Mouse (Mus musculus): ENCODE data around the gene F3. TPM values are rescaled to one million over a fixed set of nuclear protein-coding genes. Genes with fewer than 3 reads are reported as not detected.

F3 gene
- polyA plus RNA-seq, 1 experiment from 2014 or later, result 22.8 TPM

DNA sequence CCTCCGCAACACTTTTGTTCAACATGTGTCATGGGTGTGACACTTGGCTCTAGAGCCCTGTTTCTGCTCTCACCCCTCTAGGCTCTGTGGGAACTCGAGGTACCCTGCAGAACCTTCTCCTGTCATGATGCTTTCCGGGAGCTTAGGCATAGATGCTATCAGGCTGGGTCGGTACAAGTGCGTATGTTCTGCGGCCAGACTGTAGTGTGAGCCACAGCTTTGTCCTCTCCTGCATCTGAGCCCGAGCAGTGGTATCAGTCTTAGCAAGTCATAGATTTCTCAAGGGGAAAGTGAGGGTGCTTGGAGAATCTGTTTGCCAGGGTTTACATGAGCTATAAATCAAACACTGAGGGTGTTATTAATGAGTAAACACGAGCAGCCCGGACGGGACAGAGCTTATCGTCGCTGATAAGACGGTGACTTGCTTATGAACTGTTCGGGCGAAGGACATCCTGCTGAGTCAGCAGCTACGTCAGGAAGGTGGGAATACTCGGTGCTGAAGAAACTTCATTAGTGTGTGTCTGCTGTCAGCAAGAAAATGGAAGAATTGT, 10.1 kb upstream of the F3 start:
- peaks cover 11% of the 10 kb centered on the region; the same call in 1 of the 2 replicates for H3K4me1 ChIP-seq (replicated peaks; ENCODE audit: insufficient read depth, low read length)
- H3K4me3 ChIP-seq (replicated peaks; ENCODE audit: low read depth, low read length), result no peak overlapping the region
- no peak for TF ChIP-seq CTCF (IDR thresholded peaks at IDR 0.05; ENCODE audit: low read depth)
- no peaks in the 10 kb centered on the region for H3K27me3 ChIP-seq (ENCODE audit: insufficient read depth, low read length)
- H3K9ac ChIP-seq (ENCODE audit: low read depth, low read length), result no peak overlapping the region
- H3K36me3 ChIP-seq (ENCODE audit: insufficient read depth, low read length), result no peaks in the 10 kb centered on the region
- no peak overlapping the region for H3K27ac ChIP-seq
- peak; percentile 24 for DNase-seq (ENCODE audit: low spot score)
- H3K9me3 ChIP-seq (replicated peaks; ENCODE audit: low read length), result no peaks in the 10 kb centered on the region
- peak overlapping the region; percentile 14; the same call in 1 of the 2 replicates for H3K4me2 ChIP-seq (ENCODE audit: low read length)
- no peak for ATAC-seq (replicated peaks; ENCODE audit: low FRiP score, low read depth)
- WGBS, result 28% methylated on average over 17 of the region's 17 CpGs

DNA sequence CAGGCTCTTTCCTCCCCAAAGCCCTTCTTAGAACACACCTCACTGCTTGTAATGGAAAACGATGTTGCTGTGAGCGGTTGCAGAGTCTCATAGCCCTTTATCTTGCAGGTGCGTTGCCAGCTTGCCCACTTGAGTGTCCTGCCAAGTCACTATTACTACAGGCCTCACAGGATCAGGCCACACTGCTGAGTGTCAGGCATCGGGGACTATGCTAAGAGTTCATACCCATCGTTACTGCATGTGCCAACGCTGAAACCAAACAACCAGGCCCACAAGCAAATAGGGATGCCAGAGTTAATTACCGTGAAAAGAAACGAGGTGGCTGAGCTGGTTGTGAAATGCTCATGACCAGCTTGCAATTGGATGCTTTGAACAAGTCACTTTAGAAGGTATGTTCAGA, 9.5 kb upstream of the F3 start:
- ATAC-seq (replicated peaks; ENCODE audit: low FRiP score, low read depth) (peak; percentile 47; the same call in 1 of the 2 replicates), DNase-seq (ENCODE audit: low spot score) (peak; percentile 45)
- WGBS, result 43% methylated on average over 8 of the region's 8 CpGs
- Histone ChIP-seq H3K36me3 (ENCODE audit: insufficient read depth, low read length) (no peaks in the 10 kb centered on the region), H3K27ac (no peak overlapping the region), H3K4me3 (replicated peaks; ENCODE audit: low read depth, low read length) (no peak overlapping the region), H3K9ac (ENCODE audit: low read depth, low read length) (no peak overlapping the region), H3K27me3 (ENCODE audit: insufficient read depth, low read length) (no peaks in the 10 kb centered on the region), H3K4me1 (replicated peaks; ENCODE audit: insufficient read depth, low read length) (peaks cover 11% of the 10 kb centered on the region; the same call in 1 of the 2 replicates), H3K9me3 (replicated peaks; ENCODE audit: low read length) (no peaks in the 10 kb centered on the region), H3K4me2 (ENCODE audit: low read length) (no peak overlapping the region)
- no peak for TF ChIP-seq CTCF (IDR thresholded peaks at IDR 0.05; ENCODE audit: low read depth)

DNA sequence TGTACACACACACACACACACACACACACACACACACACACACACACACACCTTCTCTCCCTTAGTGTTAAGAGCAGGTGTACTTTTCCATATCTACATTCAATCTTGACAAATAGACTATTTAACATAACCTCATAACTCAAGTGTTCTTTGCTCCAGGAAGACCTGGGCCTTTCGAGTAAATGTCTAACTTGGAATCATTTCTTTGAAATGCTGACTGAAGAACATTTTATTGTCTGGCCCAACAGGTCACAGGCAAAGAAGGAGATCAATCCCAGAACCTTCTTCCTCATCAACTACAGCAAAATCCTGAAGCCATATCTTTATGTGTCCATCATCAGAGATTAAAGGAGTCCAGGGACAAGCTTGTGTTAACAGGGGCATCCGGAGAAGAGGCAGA, 8.9 kb upstream of the F3 start:
- TF ChIP-seq CTCF (IDR thresholded peaks at IDR 0.05; ENCODE audit: low read depth), result no peak
- H3K27ac ChIP-seq, result no peak overlapping the region
- 64% methylated on average over 2 of the region's 2 CpGs for WGBS
- DNase-seq (ENCODE audit: low spot score) (no peak), ATAC-seq (replicated peaks; ENCODE audit: low FRiP score, low read depth) (no peak)
- H3K4me2 ChIP-seq (ENCODE audit: low read length), result no peak overlapping the region
- no peaks in the 10 kb centered on the region for H3K36me3 ChIP-seq (ENCODE audit: insufficient read depth, low read length)
- no peaks in the 10 kb centered on the region for H3K9me3 ChIP-seq (replicated peaks; ENCODE audit: low read length)
- no peaks in the 10 kb centered on the region for H3K27me3 ChIP-seq (ENCODE audit: insufficient read depth, low read length)
- H3K4me3 ChIP-seq (replicated peaks; ENCODE audit: low read depth, low read length), result no peak overlapping the region
- H3K4me1 ChIP-seq (replicated peaks; ENCODE audit: insufficient read depth, low read length), result peaks cover 11% of the 10 kb centered on the region; the same call in 1 of the 2 replicates
- H3K9ac ChIP-seq (ENCODE audit: low read depth, low read length), result no peak overlapping the region

DNA sequence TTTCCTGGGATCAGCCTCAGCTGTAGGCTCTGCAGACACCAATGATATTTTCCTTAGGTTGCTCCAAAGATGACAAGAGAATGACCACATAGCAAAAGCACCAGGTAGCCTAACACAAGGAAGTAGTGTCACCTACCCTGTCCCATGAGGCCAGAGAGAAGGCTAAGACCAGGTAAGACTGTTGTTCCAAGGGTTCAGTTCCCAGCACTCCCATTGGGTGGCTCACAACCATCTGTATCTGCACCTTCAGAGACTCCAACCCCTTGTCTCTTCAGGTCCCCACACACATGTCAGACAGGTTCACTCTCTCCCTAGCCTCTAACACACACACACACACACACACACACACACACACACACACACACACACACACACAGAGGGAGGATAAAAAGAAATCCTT, 8.0 kb upstream of the F3 start:
- H3K27ac ChIP-seq, result no peak overlapping the region
- DNase-seq (ENCODE audit: low spot score) (no peak), ATAC-seq (replicated peaks; ENCODE audit: low FRiP score, low read depth) (no peak)

DNA sequence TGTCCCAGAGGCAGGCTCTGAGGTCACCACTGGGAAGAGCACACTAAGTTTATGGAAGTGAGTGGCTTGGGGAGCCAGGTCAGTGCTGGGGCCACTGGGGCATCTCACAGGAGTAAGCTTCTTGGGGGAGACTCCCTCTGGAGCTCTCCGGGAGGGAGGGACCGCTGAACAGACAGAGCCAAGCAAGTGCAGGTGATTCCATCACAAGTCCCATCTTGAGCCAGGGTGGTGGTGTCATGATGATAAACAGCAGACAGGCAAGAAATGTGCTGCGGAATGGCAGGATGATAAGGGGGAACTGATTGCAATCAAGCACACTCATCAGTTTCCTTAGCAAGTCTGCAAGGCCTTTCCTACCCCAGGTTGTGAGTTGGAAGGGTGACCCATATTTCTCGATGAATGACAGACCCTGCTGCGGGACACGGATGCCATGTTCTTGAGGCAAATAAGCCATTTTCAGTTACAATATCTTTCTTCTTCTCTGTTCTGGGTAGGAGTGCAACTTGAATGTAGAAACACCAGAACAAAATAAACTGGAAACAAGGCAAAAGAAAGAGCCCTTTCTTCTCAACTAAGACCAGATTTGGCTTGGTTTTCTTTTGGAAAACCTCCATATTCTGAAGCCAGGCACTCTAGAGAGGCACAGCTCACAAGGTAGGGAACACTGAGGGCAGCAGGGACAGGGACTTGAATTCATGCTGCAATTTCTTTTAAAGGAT, 7.4 kb upstream of the F3 start:
- Histone ChIP-seq H3K36me3 (ENCODE audit: insufficient read depth, low read length) (no peaks in the 10 kb centered on the region), H3K27ac (no peak overlapping the region), H3K27me3 (ENCODE audit: insufficient read depth, low read length) (no peaks in the 10 kb centered on the region), H3K9ac (ENCODE audit: low read depth, low read length) (no peak overlapping the region), H3K4me2 (ENCODE audit: low read length) (no peak overlapping the region), H3K9me3 (replicated peaks; ENCODE audit: low read length) (no peaks in the 10 kb centered on the region), H3K4me3 (replicated peaks; ENCODE audit: low read depth, low read length) (no peak overlapping the region), H3K4me1 (replicated peaks; ENCODE audit: insufficient read depth, low read length) (peaks cover 11% of the 10 kb centered on the region; the same call in 1 of the 2 replicates)
- no peak for ATAC-seq (replicated peaks; ENCODE audit: low FRiP score, low read depth)
- WGBS, result 82% methylated on average over 6 of the region's 6 CpGs
- TF ChIP-seq CTCF (IDR thresholded peaks at IDR 0.05; ENCODE audit: low read depth), result no peak
- no peak for DNase-seq (ENCODE audit: low spot score)

More for the DNA sequence above, 8.0 kb upstream of the F3 start:
- no peaks in the 10 kb centered on the region for H3K27me3 ChIP-seq (ENCODE audit: insufficient read depth, low read length)
- TF ChIP-seq CTCF (IDR thresholded peaks at IDR 0.05; ENCODE audit: low read depth), result no peak
- H3K9me3 ChIP-seq (replicated peaks; ENCODE audit: low read length), result no peaks in the 10 kb centered on the region
- peaks cover 11% of the 10 kb centered on the region; the same call in 1 of the 2 replicates for H3K4me1 ChIP-seq (replicated peaks; ENCODE audit: insufficient read depth, low read length)
- H3K4me2 ChIP-seq (ENCODE audit: low read length), result no peak overlapping the region
- no peak overlapping the region for H3K9ac ChIP-seq (ENCODE audit: low read depth, low read length)
- no peak overlapping the region for H3K4me3 ChIP-seq (replicated peaks; ENCODE audit: low read depth, low read length)
- H3K36me3 ChIP-seq (ENCODE audit: insufficient read depth, low read length), result no peaks in the 10 kb centered on the region

DNA sequence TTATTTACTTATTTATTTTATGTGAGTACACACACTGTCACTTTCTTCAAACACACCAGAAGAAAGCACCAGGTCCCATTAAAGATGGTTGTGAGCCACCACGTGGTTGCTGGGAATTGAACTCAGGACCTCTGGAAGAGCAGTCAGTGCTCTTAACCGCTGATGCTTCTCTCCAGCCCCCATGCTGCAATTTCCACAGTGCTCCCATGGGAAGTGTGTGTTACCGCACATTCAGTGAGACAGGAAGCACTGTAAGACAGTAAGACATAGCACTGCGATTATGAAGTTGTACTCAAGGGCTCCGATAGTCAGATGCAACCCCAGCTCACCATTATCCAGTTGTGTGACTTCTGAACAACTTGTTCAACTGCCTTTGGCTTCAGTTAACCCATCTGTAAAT, 6.9 kb upstream of the F3 start:
- no peak for TF ChIP-seq CTCF (IDR thresholded peaks at IDR 0.05; ENCODE audit: low read depth)
- DNase-seq (ENCODE audit: low spot score) (no peak), ATAC-seq (replicated peaks; ENCODE audit: low FRiP score, low read depth) (no peak)
- no peak overlapping the region for H3K27ac ChIP-seq
- H3K27me3 ChIP-seq (ENCODE audit: insufficient read depth, low read length), result no peaks in the 10 kb centered on the region
- H3K4me1 ChIP-seq (replicated peaks; ENCODE audit: insufficient read depth, low read length), result peaks cover 16% of the 10 kb centered on the region
- no peaks in the 10 kb centered on the region for H3K36me3 ChIP-seq (ENCODE audit: insufficient read depth, low read length)
- no peak overlapping the region for H3K4me2 ChIP-seq (ENCODE audit: low read length)
- H3K4me3 ChIP-seq (replicated peaks; ENCODE audit: low read depth, low read length), result no peak overlapping the region
- 76% methylated on average over 5 of the region's 5 CpGs for WGBS
- no peaks in the 10 kb centered on the region for H3K9me3 ChIP-seq (replicated peaks; ENCODE audit: low read length)
- H3K9ac ChIP-seq (ENCODE audit: low read depth, low read length), result no peak overlapping the region

All from kidney, postnatal 0 days (tissue).